Mouse (Mus musculus) granulocyte monocyte progenitor cell, adult 5-6 weeks (primary cell): ENCODE results near the gene Pde4c. TPM values are rescaled to one million over a fixed set of nuclear protein-coding genes. Genes with fewer than 3 reads are reported as not detected.

Experiments used
- ATAC-seq: replicated peaks from 2 replicates; pipeline ENCODE4 v1.8.0; 2016; ENCODE audit warnings: mild to moderate bottlenecking, moderate TSS enrichment, inconsistent platforms; ENCODE audit not compliant: poor library complexity, severe bottlenecking
- total RNA-seq, 2 experiments: library from RNA; stranded (forward) in 1 of 2; stranded (reverse) in 1 of 2; fragments of 200-712, 200-1000 nt in 1 of 2; fragments of >200 nt in 1 of 2; fragmentation: Nextera tagmentation in 1 of 2; gene quantifications; 2 replicates each; pipeline ENCODE4 v1.2.3; 2014 to 2017

The Pde4c gene
- total RNA-seq, 2 experiments from 2014 or later, result not detected

- no peak for ATAC-seq
Measured at GRCm38 (mm10) chr8:70748246-70749096, 25.0 kb downstream of the Pde4c start.

GRCm38 (mm10) chr8:70749097-70749674 lies 25.7 kb downstream of the Pde4c start:
- ATAC-seq, result no peak

GRCm38 (mm10) chr8:70750128-70750680 lies 26.7 kb downstream of the Pde4c start:
- ATAC-seq, result no peak

GRCm38 (mm10) chr8:70752000-70752764 lies 28.7 kb downstream of the Pde4c start:
- no peak for ATAC-seq

- ATAC-seq, result peak; percentile 18; the same call in 1 of the 2 replicates
Measured at GRCm38 (mm10) chr8:70753151-70753550, 29.6 kb downstream of the Pde4c start.

- peak; percentile 90 for ATAC-seq
Measured at GRCm38 (mm10) chr8:70754043-70754870, 30.7 kb downstream of the Pde4c start, which contains the start of gene Rab3a. Rab3a (plus strand) TSS chr8:70754679.

GRCm38 (mm10) chr8:70754871-70755660 lies 31.5 kb downstream of the Pde4c start:
- ATAC-seq, result no peak

- ATAC-seq, result no peak
Measured at GRCm38 (mm10) chr8:70755661-70756475, 32.3 kb downstream of the Pde4c start.

GRCm38 (mm10) chr8:70756476-70757040 lies 33.0 kb downstream of the Pde4c start:
- no peak for ATAC-seq

GRCm38 (mm10) chr8:70757523-70758307 lies 34.2 kb downstream of the Pde4c start:
- no peak for ATAC-seq

GRCm38 (mm10) chr8:70758308-70758615 lies 34.7 kb downstream of the Pde4c start:
- no peak for ATAC-seq

- no peak for ATAC-seq
Measured at GRCm38 (mm10) chr8:70758616-70759561, 35.4 kb downstream of the Pde4c start.

GRCm38 (mm10) chr8:70760350-70760749 lies 36.8 kb downstream of the Pde4c start:
- no peak for ATAC-seq

- peak; percentile 85 for ATAC-seq
Measured at GRCm38 (mm10) chr8:70760775-70761406, 37.4 kb downstream of the Pde4c start, which contains the start of gene Mpv17l2. Mpv17l2 (minus strand) TSS chr8:70760946.

GRCm38 (mm10) chr8:70762118-70762517 lies 38.6 kb downstream of the Pde4c start:
- ATAC-seq, result no peak

GRCm38 (mm10) chr8:70763354-70763753 lies 39.8 kb downstream of the Pde4c start:
- ATAC-seq, result no peak
